Mouse (Mus musculus): ENCODE data around the gene Muc4. TPM values are rescaled to one million over a fixed set of nuclear protein-coding genes. Genes with fewer than 3 reads are reported as not detected.

The Muc4 gene
- polyA plus RNA-seq, 1 experiment from 2014 or later = not detected

- 79% methylated on average over 1 of the region's 1 CpGs for WGBS
- Histone ChIP-seq H3K9ac (no peak overlapping the region), H3K36me3 (no peaks in the 10 kb centered on the region), H3K27me3 (no peaks in the 10 kb centered on the region), H3K4me2 (no peak overlapping the region), H3K9me3 (replicated peaks) (no peaks in the 10 kb centered on the region), H3K4me3 (no peak overlapping the region), H3K4me1 (replicated peaks) (no peaks in the 10 kb centered on the region), H3K27ac (no peak overlapping the region)
- ATAC-seq (replicated peaks; ENCODE audit: insufficient number of reproducible peaks, insufficient read depth, low FRiP score, low read depth) = no peak
Measured at GRCm38 (mm10) chr16:32728730-32729129, 7.0 kb upstream of the Muc4 start.

DNA sequence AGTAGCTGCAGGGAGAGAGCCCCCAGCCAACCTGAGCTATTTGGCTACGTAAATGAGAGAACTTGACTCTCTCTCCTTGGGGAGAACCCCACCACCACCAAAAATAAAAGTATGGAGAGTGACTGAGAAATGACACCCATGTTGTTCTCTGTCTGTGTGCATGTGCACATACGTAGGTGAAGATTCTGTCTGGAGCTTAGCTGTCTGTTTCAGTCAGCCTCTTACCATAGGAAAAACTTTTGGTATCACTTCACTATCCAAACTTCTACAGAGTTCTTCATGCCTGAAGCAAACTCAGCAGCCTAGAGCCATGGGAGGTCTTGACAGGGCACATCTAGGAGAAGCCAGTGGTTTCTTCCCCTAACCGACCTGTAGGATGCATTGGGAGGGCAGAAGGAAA is 2.5 kb upstream of the Muc4 start:
- H3K27me3 ChIP-seq = no peaks in the 10 kb centered on the region
- no peak for ATAC-seq (replicated peaks; ENCODE audit: insufficient number of reproducible peaks, insufficient read depth, low FRiP score, low read depth)
- H3K36me3 ChIP-seq = no peaks in the 10 kb centered on the region
- H3K9ac ChIP-seq = no peak overlapping the region
- H3K27ac ChIP-seq = no peak overlapping the region
- no peak overlapping the region for H3K4me3 ChIP-seq
- no peaks in the 10 kb centered on the region for H3K9me3 ChIP-seq (replicated peaks)
- 79% methylated on average over 3 of the region's 3 CpGs for WGBS
- no peaks in the 10 kb centered on the region for H3K4me1 ChIP-seq (replicated peaks)
- no peak overlapping the region for H3K4me2 ChIP-seq

GRCm38 (mm10) chr16:32736022-32736421 is 336 bp downstream of the Muc4 start:
- H3K4me1 ChIP-seq (replicated peaks) = no peaks in the 10 kb centered on the region
- 38% methylated on average over 3 of the region's 3 CpGs for WGBS
- H3K9me3 ChIP-seq (replicated peaks) = no peaks in the 10 kb centered on the region
- H3K4me2 ChIP-seq = no peak overlapping the region
- no peak overlapping the region for H3K4me3 ChIP-seq
- H3K9ac ChIP-seq = no peak overlapping the region
- H3K27me3 ChIP-seq = no peaks in the 10 kb centered on the region
- H3K36me3 ChIP-seq = no peaks in the 10 kb centered on the region
- H3K27ac ChIP-seq = no peak overlapping the region
- ATAC-seq (replicated peaks; ENCODE audit: insufficient number of reproducible peaks, insufficient read depth, low FRiP score, low read depth) = no peak

GRCm38 (mm10) chr16:32740003-32740663 is 4.4 kb downstream of the Muc4 start:
- no peak overlapping the region for H3K4me3 ChIP-seq
- no peak overlapping the region for H3K27ac ChIP-seq
- no peak for ATAC-seq (replicated peaks; ENCODE audit: insufficient number of reproducible peaks, insufficient read depth, low FRiP score, low read depth)
- no peaks in the 10 kb centered on the region for H3K27me3 ChIP-seq
- H3K4me1 ChIP-seq (replicated peaks) = no peaks in the 10 kb centered on the region
- H3K9ac ChIP-seq = no peak overlapping the region
- no peaks in the 10 kb centered on the region for H3K9me3 ChIP-seq (replicated peaks)
- WGBS = 80% methylated on average over 8 of the region's 8 CpGs
- H3K36me3 ChIP-seq = no peaks in the 10 kb centered on the region
- H3K4me2 ChIP-seq = no peak overlapping the region

DNA sequence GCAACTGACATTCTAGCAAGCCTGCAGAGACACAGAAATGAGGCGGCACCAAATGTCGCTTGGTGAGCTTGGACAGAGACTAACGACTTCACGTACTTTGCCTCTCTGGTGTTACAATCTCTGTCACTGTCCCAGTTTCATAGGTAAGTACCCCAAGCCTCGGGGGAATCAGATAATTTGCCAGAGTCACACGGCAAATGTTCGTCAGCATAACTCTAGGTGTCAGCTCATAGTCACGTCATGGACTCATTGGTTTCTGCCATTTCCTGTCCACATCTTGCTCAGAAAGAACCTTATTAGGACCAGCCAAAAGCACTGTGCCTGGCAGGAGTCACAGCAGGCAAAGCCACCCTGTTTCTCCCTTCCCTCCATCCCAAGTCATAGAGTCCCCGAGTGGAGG is 5.7 kb downstream of the Muc4 start:
- no peaks in the 10 kb centered on the region for H3K27me3 ChIP-seq
- ATAC-seq (replicated peaks; ENCODE audit: insufficient number of reproducible peaks, insufficient read depth, low FRiP score, low read depth) = no peak
- H3K4me3 ChIP-seq = no peak overlapping the region
- H3K27ac ChIP-seq = no peak overlapping the region
- H3K4me2 ChIP-seq = no peak overlapping the region
- 74% methylated on average over 9 of the region's 9 CpGs for WGBS
- no peak overlapping the region for H3K9ac ChIP-seq
- H3K36me3 ChIP-seq = no peaks in the 10 kb centered on the region
- no peaks in the 10 kb centered on the region for H3K4me1 ChIP-seq (replicated peaks)
- H3K9me3 ChIP-seq (replicated peaks) = no peaks in the 10 kb centered on the region

DNA sequence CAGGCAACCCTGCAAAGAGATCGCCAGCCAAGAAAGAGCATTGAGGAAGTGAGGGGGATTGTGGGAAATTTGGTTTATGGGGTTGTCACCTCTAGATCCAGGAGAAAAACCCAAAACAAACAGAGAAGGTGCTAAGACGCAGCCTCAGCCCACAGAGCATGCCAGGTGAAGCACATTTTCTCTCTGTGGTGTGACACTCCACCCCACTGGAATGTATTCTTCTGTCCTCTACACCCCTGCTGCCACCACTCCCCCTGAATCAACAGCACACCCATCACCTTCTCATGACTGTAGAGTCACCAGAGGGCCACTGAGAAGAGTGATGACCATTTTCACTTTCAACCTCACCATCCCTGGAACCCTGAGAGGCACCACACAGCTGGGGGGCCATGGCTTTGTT is 7.0 kb downstream of the Muc4 start:
- no peak overlapping the region for H3K9ac ChIP-seq
- no peaks in the 10 kb centered on the region for H3K36me3 ChIP-seq
- WGBS = 79% methylated on average over 2 of the region's 2 CpGs
- H3K4me2 ChIP-seq = no peak overlapping the region
- no peak for ATAC-seq (replicated peaks; ENCODE audit: insufficient number of reproducible peaks, insufficient read depth, low FRiP score, low read depth)
- no peak overlapping the region for H3K27ac ChIP-seq
- no peak overlapping the region for H3K4me3 ChIP-seq
- no peaks in the 10 kb centered on the region for H3K4me1 ChIP-seq (replicated peaks)
- no peaks in the 10 kb centered on the region for H3K9me3 ChIP-seq (replicated peaks)
- no peaks in the 10 kb centered on the region for H3K27me3 ChIP-seq

DNA sequence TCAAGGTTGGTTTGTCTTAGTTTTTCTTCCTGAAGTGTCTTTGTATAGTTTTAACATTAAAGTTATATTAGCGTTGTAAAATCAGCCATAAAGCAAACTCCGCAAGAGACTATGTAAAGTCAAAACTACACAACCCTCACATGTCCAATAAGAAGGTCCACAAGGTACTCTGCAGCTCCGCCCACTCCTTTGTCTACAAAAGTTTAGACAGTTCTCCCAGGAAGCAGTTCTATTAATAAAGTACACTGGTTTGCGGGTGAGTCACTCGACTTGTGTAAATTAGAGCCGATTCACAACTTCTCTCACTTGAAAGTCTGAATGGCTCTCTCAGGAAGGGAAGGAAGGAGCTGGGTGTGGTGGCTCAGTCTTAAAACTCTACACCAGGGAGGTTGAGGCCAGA is 10.2 kb downstream of the Muc4 start:
- H3K4me3 ChIP-seq = no peak overlapping the region
- no peak overlapping the region for H3K9ac ChIP-seq
- WGBS = 60% methylated on average over 6 of the region's 6 CpGs
- ATAC-seq (replicated peaks; ENCODE audit: insufficient number of reproducible peaks, insufficient read depth, low FRiP score, low read depth) = no peak
- no peaks in the 10 kb centered on the region for H3K4me1 ChIP-seq (replicated peaks)
- no peaks in the 10 kb centered on the region for H3K9me3 ChIP-seq (replicated peaks)
- H3K27ac ChIP-seq = no peak overlapping the region
- H3K36me3 ChIP-seq = no peaks in the 10 kb centered on the region
- no peak overlapping the region for H3K4me2 ChIP-seq
- H3K27me3 ChIP-seq = no peaks in the 10 kb centered on the region

GRCm38 (mm10) chr16:32750242-32751127 is 14.8 kb downstream of the Muc4 start:
- 73% methylated on average over 5 of the region's 5 CpGs for WGBS
- Histone ChIP-seq H3K4me2 (no peak overlapping the region), H3K36me3 (no peaks in the 10 kb centered on the region), H3K27ac (no peak overlapping the region), H3K4me1 (replicated peaks) (no peaks in the 10 kb centered on the region), H3K27me3 (no peaks in the 10 kb centered on the region), H3K9me3 (replicated peaks) (no peaks in the 10 kb centered on the region), H3K4me3 (no peak overlapping the region), H3K9ac (no peak overlapping the region)
- no peak for ATAC-seq (replicated peaks; ENCODE audit: insufficient number of reproducible peaks, insufficient read depth, low FRiP score, low read depth)

DNA sequence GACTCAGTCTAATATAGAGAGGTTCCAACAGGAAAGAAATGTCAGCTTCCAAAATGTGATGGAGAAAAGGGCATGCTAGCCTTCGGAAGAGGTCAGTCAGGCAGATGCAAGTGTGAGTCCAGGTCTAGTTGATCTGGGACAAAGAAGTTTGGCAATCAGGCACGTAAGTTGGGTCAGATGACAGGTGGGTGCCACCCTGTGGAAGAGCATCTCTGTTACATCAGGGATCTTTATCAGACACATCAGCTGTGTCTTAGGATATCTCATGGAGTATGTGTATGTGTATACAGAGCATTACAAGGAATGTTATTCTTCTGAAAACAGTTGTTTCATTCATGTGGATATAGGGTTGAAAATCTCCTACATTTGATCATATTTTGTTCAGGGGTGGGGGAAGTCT is 28.9 kb downstream of the Muc4 start:
- no peak for ATAC-seq (replicated peaks; ENCODE audit: insufficient number of reproducible peaks, insufficient read depth, low FRiP score, low read depth)
- Histone ChIP-seq H3K4me1 (replicated peaks) (no peaks in the 10 kb centered on the region), H3K4me2 (no peak overlapping the region), H3K9ac (no peak overlapping the region), H3K27ac (no peak overlapping the region), H3K9me3 (replicated peaks) (no peaks in the 10 kb centered on the region), H3K27me3 (no peaks in the 10 kb centered on the region), H3K36me3 (no peaks in the 10 kb centered on the region), H3K4me3 (no peak overlapping the region)
- 86% methylated on average over 2 of the region's 2 CpGs for WGBS

DNA sequence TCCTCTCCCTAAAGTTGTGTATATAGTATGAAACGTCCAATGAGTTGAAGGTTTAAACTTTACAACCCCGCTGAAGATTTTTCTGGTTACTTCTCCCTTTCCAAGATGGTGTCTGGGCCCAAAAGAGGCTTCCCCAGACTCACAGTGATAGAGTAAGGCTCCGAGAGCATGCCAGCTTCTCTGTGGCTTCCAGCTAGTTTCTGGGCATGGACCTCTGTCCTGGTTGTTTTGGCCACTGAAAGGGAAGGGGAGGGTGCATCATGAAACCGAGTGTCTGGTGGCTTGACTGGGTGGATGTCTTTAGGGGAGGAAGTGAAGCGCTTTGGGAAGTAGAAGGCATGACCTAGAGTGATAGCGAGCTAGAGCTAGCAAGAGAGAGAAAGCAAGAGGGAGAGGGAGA is 29.3 kb downstream of the Muc4 start:
- 68% methylated on average over 6 of the region's 6 CpGs for WGBS
- H3K27ac ChIP-seq = no peak overlapping the region
- no peaks in the 10 kb centered on the region for H3K36me3 ChIP-seq
- no peaks in the 10 kb centered on the region for H3K4me1 ChIP-seq (replicated peaks)
- no peak overlapping the region for H3K9ac ChIP-seq
- H3K27me3 ChIP-seq = no peaks in the 10 kb centered on the region
- no peak overlapping the region for H3K4me2 ChIP-seq
- no peak overlapping the region for H3K4me3 ChIP-seq
- no peaks in the 10 kb centered on the region for H3K9me3 ChIP-seq (replicated peaks)
- no peak for ATAC-seq (replicated peaks; ENCODE audit: insufficient number of reproducible peaks, insufficient read depth, low FRiP score, low read depth)

DNA sequence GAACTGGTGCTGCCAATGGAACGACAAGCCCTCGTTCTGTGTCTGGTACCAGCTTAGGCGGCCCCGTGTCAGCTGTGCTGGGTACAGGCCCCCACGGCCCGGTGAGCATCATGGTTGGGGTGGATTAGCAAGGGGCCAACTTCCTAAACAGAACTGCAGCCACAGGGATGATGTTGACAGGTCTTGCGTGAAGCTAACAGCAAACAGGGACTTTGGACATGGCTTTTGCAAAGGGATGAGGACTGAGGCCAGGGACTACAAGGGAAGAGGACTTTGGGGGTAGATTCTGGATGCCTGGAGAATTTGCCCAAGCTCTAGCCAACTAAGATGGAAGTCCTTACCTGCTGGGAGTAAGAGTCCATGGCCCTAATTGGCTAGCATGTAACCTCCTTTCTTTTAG is 31.2 kb downstream of the Muc4 start:
- Histone ChIP-seq H3K4me1 (replicated peaks) (no peaks in the 10 kb centered on the region), H3K4me3 (no peak overlapping the region), H3K27ac (no peak overlapping the region), H3K9me3 (replicated peaks) (no peaks in the 10 kb centered on the region), H3K36me3 (no peaks in the 10 kb centered on the region), H3K4me2 (no peak overlapping the region), H3K9ac (no peak overlapping the region), H3K27me3 (no peaks in the 10 kb centered on the region)
- WGBS = 82% methylated on average over 7 of the region's 7 CpGs
- ATAC-seq (replicated peaks; ENCODE audit: insufficient number of reproducible peaks, insufficient read depth, low FRiP score, low read depth) = no peak

DNA sequence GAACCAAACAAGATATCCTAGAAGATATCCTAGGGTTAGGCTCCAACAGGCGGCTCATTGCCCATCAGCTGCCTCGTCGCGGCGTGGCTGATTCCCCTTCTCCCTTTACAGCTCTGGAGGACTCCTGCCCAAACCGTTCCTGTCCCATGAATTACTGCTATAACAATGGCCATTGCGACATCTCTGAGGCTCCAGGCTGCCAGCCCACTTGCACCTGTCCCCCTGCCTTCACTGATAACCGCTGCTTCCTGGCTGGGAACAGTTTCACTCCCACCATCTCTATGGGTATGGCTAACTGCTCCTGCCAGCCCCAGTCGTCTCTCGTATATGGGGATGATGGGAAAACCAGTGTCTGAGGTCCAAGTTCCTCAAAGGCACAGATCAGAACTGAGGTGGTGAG is 41.0 kb downstream of the Muc4 start:
- Histone ChIP-seq H3K4me1 (replicated peaks) (peaks cover 3% of the 10 kb centered on the region; the same call in 1 of the 2 replicates), H3K9me3 (replicated peaks) (no peaks in the 10 kb centered on the region), H3K4me2 (no peak overlapping the region), H3K27ac (no peak overlapping the region), H3K9ac (no peak overlapping the region), H3K4me3 (no peak overlapping the region), H3K27me3 (no peaks in the 10 kb centered on the region), H3K36me3 (no peaks in the 10 kb centered on the region)
- WGBS = 76% methylated on average over 10 of the region's 10 CpGs
- ATAC-seq (replicated peaks; ENCODE audit: insufficient number of reproducible peaks, insufficient read depth, low FRiP score, low read depth) = no peak
